Mouse (Mus musculus): ENCODE measurements around the gene Zfp324. TPM values are rescaled to one million over a fixed set of nuclear protein-coding genes. Genes with fewer than 3 reads are reported as not detected.
A peak's percentile ranks its signal among the peaks of the same experiment; 100 is the strongest.

Gene Zfp324
- polyA plus RNA-seq, 1 experiment from 2014 or later = 11.8 TPM

DNA sequence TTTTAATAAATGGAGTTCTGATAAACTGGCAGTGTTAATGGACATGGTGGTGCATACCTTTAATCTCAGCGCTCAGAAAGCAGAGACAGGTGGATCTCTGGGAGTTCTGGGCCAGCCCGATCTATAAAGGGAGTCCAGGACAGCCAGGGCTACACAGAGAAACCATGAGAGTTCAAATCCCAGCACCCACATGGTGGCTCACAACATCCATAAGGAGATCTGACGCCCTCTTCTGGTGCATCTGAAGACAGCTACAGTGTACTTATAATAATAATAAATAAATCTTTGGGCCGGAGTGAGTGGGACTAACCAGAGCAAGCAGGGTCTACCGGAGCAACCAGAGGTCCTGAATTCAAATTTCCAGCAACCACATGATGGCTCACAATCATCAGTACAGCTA is 37.7 kb downstream of the Zfp324 start:
- 76% methylated on average over 5 of the region's 5 CpGs for WGBS
- no peak for DNase-seq (ENCODE audit: low spot score)

GRCm38 (mm10) chr7:13006011-13006410 is 40.4 kb downstream of the Zfp324 start:
- Histone ChIP-seq H3K27ac (replicated peaks) (no peak overlapping the region), H3K4me1 (peaks cover 27% of the 10 kb centered on the region), H3K4me3 (no peak overlapping the region), H3K27me3 (replicated peaks; ENCODE audit: low read depth, poor library complexity, severe bottlenecking) (peaks cover 27% of the 10 kb centered on the region), H3K36me3 (replicated peaks) (peaks cover 38% of the 10 kb centered on the region), H3K9me3 (peaks cover 5% of the 10 kb centered on the region; the same call in 1 of the 2 replicates)
- DNase-seq (ENCODE audit: low spot score) = no peak
- 91% methylated on average over 17 of the region's 17 CpGs for WGBS

More for the DNA sequence above, 37.7 kb downstream of the Zfp324 start:
- peaks cover 38% of the 10 kb centered on the region for H3K36me3 ChIP-seq (replicated peaks)
- no peak overlapping the region for H3K4me3 ChIP-seq
- H3K27ac ChIP-seq (replicated peaks) = no peak overlapping the region
- H3K27me3 ChIP-seq (replicated peaks; ENCODE audit: low read depth, poor library complexity, severe bottlenecking) = peaks cover 24% of the 10 kb centered on the region
- peaks cover 5% of the 10 kb centered on the region; the same call in 1 of the 2 replicates for H3K9me3 ChIP-seq
- peaks cover 14% of the 10 kb centered on the region for H3K4me1 ChIP-seq

DNA sequence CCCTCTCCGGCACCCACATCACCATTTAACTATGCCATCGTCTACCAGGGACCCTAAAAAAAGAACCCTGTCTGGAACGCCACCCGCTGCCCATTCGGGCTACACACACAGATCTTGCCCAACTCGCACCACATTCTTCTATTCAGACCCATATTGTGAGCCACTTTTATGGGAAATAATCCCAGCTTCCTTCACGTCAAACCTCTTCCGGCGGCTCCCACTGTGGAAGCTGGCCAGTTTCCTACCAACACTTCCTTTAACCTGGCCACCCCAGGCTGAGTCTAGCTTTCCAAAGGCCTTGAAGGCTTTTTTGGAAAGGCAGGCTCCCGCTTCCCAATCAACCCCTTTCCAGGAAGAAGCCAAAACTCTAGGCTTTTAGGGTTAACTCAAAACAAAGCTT is 40.9 kb downstream of the Zfp324 start:
- WGBS = 86% methylated on average over 10 of the region's 10 CpGs
- H3K36me3 ChIP-seq (replicated peaks) = peaks cover 38% of the 10 kb centered on the region
- no peak overlapping the region for H3K4me3 ChIP-seq

GRCm38 (mm10) chr7:13007341-13008092 is 41.9 kb downstream of the Zfp324 start:
- DNase-seq (ENCODE audit: low spot score) = no peak
- WGBS = 39% methylated on average over 57 of the region's 57 CpGs
- Histone ChIP-seq H3K36me3 (replicated peaks) (peaks cover 38% of the 10 kb centered on the region), H3K4me3 (peak overlapping the region; percentile 44), H3K4me1 (peaks cover 27% of the 10 kb centered on the region), H3K9me3 (peaks cover 5% of the 10 kb centered on the region; the same call in 1 of the 2 replicates), H3K27ac (replicated peaks) (no peak overlapping the region), H3K27me3 (replicated peaks; ENCODE audit: low read depth, poor library complexity, severe bottlenecking) (peaks cover 27% of the 10 kb centered on the region)

More for the DNA sequence above, 40.9 kb downstream of the Zfp324 start:
- H3K27ac ChIP-seq (replicated peaks) = no peak overlapping the region
- peaks cover 5% of the 10 kb centered on the region; the same call in 1 of the 2 replicates for H3K9me3 ChIP-seq
- DNase-seq (ENCODE audit: low spot score) = no peak
- H3K4me1 ChIP-seq = peaks cover 27% of the 10 kb centered on the region
- peaks cover 27% of the 10 kb centered on the region for H3K27me3 ChIP-seq (replicated peaks; ENCODE audit: low read depth, poor library complexity, severe bottlenecking)

GRCm38 (mm10) chr7:13009143-13010004 is 43.7 kb downstream of the Zfp324 start:
- DNase-seq (ENCODE audit: low spot score) = peak; percentile 97
- H3K9me3 ChIP-seq = peaks cover 5% of the 10 kb centered on the region; the same call in 1 of the 2 replicates
- peaks cover 27% of the 10 kb centered on the region for H3K4me1 ChIP-seq
- peak overlapping the region; percentile 95 for H3K27ac ChIP-seq (replicated peaks)
- peak overlapping the region; percentile 75 for H3K4me3 ChIP-seq
- peaks cover 35% of the 10 kb centered on the region for H3K36me3 ChIP-seq (replicated peaks)
- peaks cover 27% of the 10 kb centered on the region for H3K27me3 ChIP-seq (replicated peaks; ENCODE audit: low read depth, poor library complexity, severe bottlenecking)
- WGBS = under 1% methylated on average over 42 of the region's 42 CpGs

GRCm38 (mm10) chr7:13010005-13010908 is 44.6 kb downstream of the Zfp324 start, which contains the start of gene Zbtb45:
TSS of gene Zbtb45 (minus strand) at chr7:13010034.
- peak; percentile 26 for DNase-seq (ENCODE audit: low spot score)
- WGBS = 19% methylated on average over 26 of the region's 26 CpGs
- peaks cover 5% of the 10 kb centered on the region; the same call in 1 of the 2 replicates for H3K9me3 ChIP-seq
- H3K36me3 ChIP-seq (replicated peaks) = peaks cover 27% of the 10 kb centered on the region
- H3K27me3 ChIP-seq (replicated peaks; ENCODE audit: low read depth, poor library complexity, severe bottlenecking) = peaks cover 27% of the 10 kb centered on the region
- peak within 1 kb of the TSS; percentile 95 for H3K27ac ChIP-seq (replicated peaks)
- peaks cover 27% of the 10 kb centered on the region for H3K4me1 ChIP-seq
- peak within 1 kb of the TSS; percentile 75 for H3K4me3 ChIP-seq

- Histone ChIP-seq H3K4me1 (peaks cover 10% of the 10 kb centered on the region), H3K27ac (replicated peaks) (no peak overlapping the region), H3K27me3 (replicated peaks; ENCODE audit: low read depth, poor library complexity, severe bottlenecking) (peaks cover under 1% of the 10 kb centered on the region; the same call in 1 of the 2 replicates), H3K4me3 (no peak overlapping the region), H3K36me3 (replicated peaks) (no peaks in the 10 kb centered on the region), H3K9me3 (no peaks in the 10 kb centered on the region)
- WGBS = 60% methylated on average over 4 of the region's 4 CpGs
- DNase-seq (ENCODE audit: low spot score) = no peak
Measured at GRCm38 (mm10) chr7:13013671-13014070, 48.0 kb downstream of the Zfp324 start.

DNA sequence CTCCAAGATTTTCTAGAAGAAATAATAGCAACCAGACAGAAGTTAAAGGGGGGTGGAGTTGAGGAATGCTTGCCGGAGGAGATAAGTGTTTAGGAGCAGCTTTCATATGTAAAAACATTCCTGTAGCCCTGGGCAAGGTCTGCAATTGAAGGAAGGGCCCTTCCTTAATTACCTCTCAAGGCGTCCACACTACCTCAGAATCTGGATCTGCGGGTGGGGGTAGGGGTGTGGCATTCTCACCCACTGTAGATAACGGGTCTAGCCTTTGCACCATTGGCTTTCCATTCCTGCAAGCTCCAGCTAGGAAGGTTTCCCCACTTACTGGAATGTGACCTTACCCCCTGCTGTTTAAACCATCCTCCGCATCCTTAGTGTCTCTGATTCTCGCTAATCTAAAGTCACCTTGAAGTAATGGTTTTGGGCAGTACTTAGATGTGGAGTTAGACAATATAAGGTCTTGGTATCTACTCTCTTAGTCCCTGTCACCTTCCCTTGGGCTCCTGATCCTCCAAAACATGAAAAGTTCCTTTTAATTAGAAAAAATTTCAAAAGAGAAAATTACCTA is 48.7 kb downstream of the Zfp324 start:
- WGBS = 35% methylated on average over 6 of the region's 6 CpGs
- no peak for DNase-seq (ENCODE audit: low spot score)
- H3K27ac ChIP-seq (replicated peaks) = no peak overlapping the region
- H3K4me3 ChIP-seq = no peak overlapping the region
- H3K4me1 ChIP-seq = peaks cover 7% of the 10 kb centered on the region
- no peaks in the 10 kb centered on the region for H3K27me3 ChIP-seq (replicated peaks; ENCODE audit: low read depth, poor library complexity, severe bottlenecking)
- H3K36me3 ChIP-seq (replicated peaks) = no peaks in the 10 kb centered on the region
- no peaks in the 10 kb centered on the region for H3K9me3 ChIP-seq

DNA sequence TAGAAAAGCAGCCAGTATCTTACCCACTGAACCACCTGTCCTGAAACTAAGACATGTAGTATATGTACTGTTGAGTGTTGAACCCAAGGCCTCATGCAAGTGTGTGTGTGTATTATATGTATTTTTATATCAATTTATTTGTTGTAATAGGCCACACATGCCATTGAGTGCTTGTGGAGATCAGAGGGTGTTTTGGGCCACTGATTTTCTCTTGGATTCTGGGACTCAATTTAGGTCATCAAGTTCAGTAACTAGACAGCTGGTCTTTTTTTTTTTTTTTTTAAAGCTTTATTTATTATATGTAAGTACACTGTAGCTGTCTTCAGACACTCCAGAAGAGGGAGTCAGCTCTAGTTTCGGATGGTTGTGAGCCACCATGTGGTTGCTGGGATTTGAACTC is 49.6 kb downstream of the Zfp324 start:
- Histone ChIP-seq H3K27ac (replicated peaks) (no peak overlapping the region), H3K36me3 (replicated peaks) (no peaks in the 10 kb centered on the region), H3K27me3 (replicated peaks; ENCODE audit: low read depth, poor library complexity, severe bottlenecking) (no peaks in the 10 kb centered on the region), H3K4me1 (peaks cover 5% of the 10 kb centered on the region), H3K4me3 (no peak overlapping the region), H3K9me3 (no peaks in the 10 kb centered on the region)
- no peak for DNase-seq (ENCODE audit: low spot score)
- 91% methylated on average over 1 of the region's 1 CpGs for WGBS

DNA sequence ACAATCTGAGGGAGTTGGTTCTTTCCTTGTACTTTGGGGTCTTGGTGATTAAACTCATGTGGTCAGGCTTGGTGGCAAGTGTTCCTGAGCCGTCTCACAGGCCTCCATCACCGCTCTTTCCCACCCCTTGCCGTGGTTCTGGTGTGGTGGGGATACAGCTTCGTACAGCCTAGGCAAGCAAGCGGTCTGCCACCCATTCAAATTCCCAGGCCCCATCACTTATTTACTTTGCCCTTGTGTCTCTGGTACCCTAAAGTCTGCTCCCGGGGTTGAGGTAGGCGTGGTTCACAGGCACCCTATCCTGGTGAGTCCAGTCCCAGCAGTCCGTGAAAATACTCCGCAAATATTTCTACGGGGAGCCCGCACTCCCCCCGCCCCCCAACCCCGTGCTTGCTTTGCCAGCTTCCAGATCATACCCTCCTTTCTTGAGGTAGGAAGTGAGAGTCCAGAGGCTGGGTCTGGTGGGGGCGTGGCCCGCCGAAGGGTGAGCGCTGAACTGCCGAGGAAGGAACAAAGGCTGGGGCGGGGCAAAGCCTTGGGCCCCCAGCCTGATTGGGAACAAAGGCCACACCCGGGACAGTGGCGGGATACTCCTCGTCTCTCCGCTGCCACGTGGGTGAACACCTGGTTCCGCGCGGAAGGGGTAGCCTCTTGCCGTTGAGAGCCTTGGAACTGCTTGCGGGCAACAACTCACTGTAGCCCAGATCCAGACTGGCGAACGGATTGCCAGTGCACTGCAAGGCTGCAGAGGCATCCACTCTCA is 57.3 kb downstream of the Zfp324 start:
- Histone ChIP-seq H3K27ac (replicated peaks) (peak overlapping the region; percentile 99), H3K4me1 (peaks cover 31% of the 10 kb centered on the region), H3K4me3 (peak overlapping the region; percentile 99), H3K27me3 (replicated peaks; ENCODE audit: low read depth, poor library complexity, severe bottlenecking) (no peaks in the 10 kb centered on the region), H3K9me3 (no peaks in the 10 kb centered on the region), H3K36me3 (replicated peaks) (peaks cover 30% of the 10 kb centered on the region)
- peak; percentile 95 for DNase-seq (ENCODE audit: low spot score)
- 4% methylated on average over 31 of the region's 31 CpGs for WGBS
